Mouse (Mus musculus) heart, adult 10 weeks (tissue): Measurements from ENCODE around the gene Serpinb12. TPM values are rescaled to one million over a fixed set of nuclear protein-coding genes. Genes with fewer than 3 reads are reported as not detected.

Experiments used
- polyA plus RNA-seq: library from polyadenylated mRNA; stranded (reverse); fragments of 350-450 nt; fragmentation: Illumina TruSeq; extraction: RNeasy Lipid Tissue Mini Kit (QIAGEN cat#74804); gene quantifications from one replicate; pipeline ENCODE4 v1.2.3, GENCODE M21; 2014; ENCODE audit warnings: low read depth, low replicate concordance

Gene Serpinb12
- not detected for polyA plus RNA-seq

GRCm38 (mm10) chr1:106934265-106934664 lies at the start of gene Serpinb12:
Serpinb12 (plus strand) TSS chr1:106934449.

GRCm38 (mm10) chr1:106980684-106981083 lies 46.4 kb downstream of the Serpinb12 start, which contains the start of gene Serpinb13:
Serpinb13 (plus strand) TSS chr1:106980984.

Other genes with a start within 250 kb of the Serpinb12 start
- 2.3 TPM for gene Bcl2, start 220.2 kb upstream of the Serpinb12 start, polyA plus RNA-seq
- gene Kdsr, start 174.7 kb upstream of the Serpinb12 start, polyA plus RNA-seq = 3.0 TPM
- gene Vps4b, start 137.7 kb upstream of the Serpinb12 start, polyA plus RNA-seq = 28.2 TPM
- not detected for gene Serpinb5, start 73.3 kb upstream of the Serpinb12 start, polyA plus RNA-seq
- not detected for gene Serpinb13, start 46.5 kb downstream of the Serpinb12 start, polyA plus RNA-seq
- not detected for gene Serpinb3a, start 117.9 kb downstream of the Serpinb12 start, polyA plus RNA-seq
- gene Serpinb3d, start 149.1 kb downstream of the Serpinb12 start, polyA plus RNA-seq = not detected